Comparison of ENCODE assay signal across 8 mouse cellular contexts in the genomic region with DNA sequence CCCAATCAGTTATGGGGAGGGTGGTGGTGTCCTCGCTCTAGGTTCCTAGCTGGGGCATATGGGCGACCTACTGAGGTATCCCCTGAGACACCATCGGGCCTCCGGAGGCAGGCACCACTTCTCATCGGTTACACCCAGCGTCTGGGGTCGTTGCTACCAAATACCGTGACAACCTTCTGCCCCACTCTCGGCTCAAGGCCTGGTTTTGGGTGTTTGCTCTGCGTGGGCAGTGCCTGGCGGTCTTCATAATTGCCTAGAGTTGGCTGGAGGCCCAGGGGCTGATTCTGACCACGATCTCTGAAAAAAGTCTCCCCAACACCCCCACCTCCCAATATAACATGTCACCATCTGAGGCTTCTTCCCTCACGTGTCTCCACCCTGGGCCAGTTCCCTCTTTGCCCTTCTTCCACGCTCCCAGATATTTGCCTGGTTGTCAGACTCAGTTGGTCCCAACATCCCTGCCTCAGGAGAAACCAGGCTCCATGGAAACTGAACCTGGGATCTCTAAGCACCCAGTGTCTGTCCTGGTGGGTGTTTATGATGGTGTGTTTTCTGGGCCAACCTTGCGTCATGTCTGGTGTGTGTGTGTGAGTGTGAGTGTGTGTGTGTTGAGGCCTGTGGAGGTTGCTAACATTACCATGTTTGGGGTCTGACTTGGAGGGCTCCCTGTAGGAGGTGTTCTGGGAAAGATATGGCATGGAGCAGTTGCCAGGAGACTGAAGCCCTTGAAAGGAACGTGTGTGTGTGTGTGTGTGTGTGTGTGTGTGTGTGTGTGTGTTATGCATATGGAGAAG. TPM values are rescaled to one million over a fixed set of nuclear protein-coding genes. Genes with fewer than 3 reads are reported as not detected.
DNase-seq lines count a peak whose midpoint lies in the region; ATAC-seq lines count a peak whose summit lies in the region.

No protein-coding gene starts in this region.

- H3K27me3 ChIP-seq in forebrain, embryonic 11.5 days (ENCODE audit: control insufficient read depth, insufficient read depth, low read length): no peaks in the 10 kb centered on the region
- no peaks in the 10 kb centered on the region for H3K27me3 ChIP-seq in kidney, embryonic 16.5 days (ENCODE audit: insufficient read depth, low read length)
- H3K27me3 ChIP-seq in midbrain, embryonic 14.5 days (ENCODE audit: control insufficient read depth, insufficient read depth, low read length): no peaks in the 10 kb centered on the region

- H3K4me3 ChIP-seq in forebrain, embryonic 11.5 days (ENCODE audit: low read depth, low read length): peak overlapping the region; percentile 74
- peak overlapping the region; percentile 69 for H3K4me3 ChIP-seq in kidney, embryonic 16.5 days (ENCODE audit: low read length)
- peak overlapping the region; percentile 59 for H3K4me3 ChIP-seq in midbrain, embryonic 14.5 days (replicated peaks; ENCODE audit: low read depth, low read length)

- peak; percentile 76 to 81 for DNase-seq in layer of hippocampus, adult 8-10 months (ENCODE audit: low spot score in 2 of 2)
- no peak for DNase-seq in layer of hippocampus, adult 9-10 months (ENCODE audit: low spot score)
- peak; percentile 66 for DNase-seq in MN1 (ENCODE audit: low spot score)
- no peak for DNase-seq in forebrain, embryonic 11.5 days (ENCODE audit: low spot score)
- no peak for DNase-seq in midbrain, embryonic 14.5 days
- no peak for DNase-seq in gastrocnemius, postnatal 14 days
- DNase-seq in thymus, postnatal 25 days: no peak

- WGBS in forebrain, embryonic 11.5 days: 19% methylated on average over 16 of the region's 16 CpGs
- WGBS in kidney, embryonic 16.5 days: 11% methylated on average over 16 of the region's 16 CpGs
- WGBS in midbrain, embryonic 14.5 days: 8% methylated on average over 16 of the region's 16 CpGs

- peak overlapping the region; percentile 81 for H3K4me2 ChIP-seq in forebrain, embryonic 11.5 days (ENCODE audit: low read depth, low read length, severe bottlenecking)
- peak overlapping the region; percentile 93 for H3K4me2 ChIP-seq in kidney, embryonic 16.5 days (replicated peaks; ENCODE audit: low read depth, low read length)
- H3K4me2 ChIP-seq in midbrain, embryonic 14.5 days (ENCODE audit: low read length): peak overlapping the region; percentile 76

- H3K36me3 ChIP-seq in forebrain, embryonic 11.5 days (ENCODE audit: control insufficient read depth, insufficient read depth, low read length): peaks cover 1% of the 10 kb centered on the region; the same call in 1 of the 2 replicates
- no peaks in the 10 kb centered on the region for H3K36me3 ChIP-seq in kidney, embryonic 16.5 days (ENCODE audit: insufficient read depth, low read length)
- H3K36me3 ChIP-seq in midbrain, embryonic 14.5 days (ENCODE audit: control insufficient read depth, insufficient read depth, low read length): peaks cover 5% of the 10 kb centered on the region; the same call in 1 of the 2 replicates

- H3K9me3 ChIP-seq in forebrain, embryonic 11.5 days (ENCODE audit: control insufficient read depth, low read length): no peaks in the 10 kb centered on the region
- H3K9me3 ChIP-seq in kidney, embryonic 16.5 days (ENCODE audit: low read length): no peaks in the 10 kb centered on the region
- H3K9me3 ChIP-seq in midbrain, embryonic 14.5 days (ENCODE audit: control insufficient read depth, low read length): no peaks in the 10 kb centered on the region

- H3K9ac ChIP-seq in forebrain, embryonic 11.5 days (ENCODE audit: low read length): peak overlapping the region; percentile 78
- H3K9ac ChIP-seq in kidney, embryonic 16.5 days (replicated peaks; ENCODE audit: low read length): peak overlapping the region; percentile 81
- peak overlapping the region; percentile 59 for H3K9ac ChIP-seq in midbrain, embryonic 14.5 days (replicated peaks; ENCODE audit: low read length)

- intact Hi-C loops in gastrocnemius, postnatal 14 days (cut with DNase I; ENCODE audit: low total_unique reads): loop anchor here (10.0 kb wide), 1 partner anchor 198 kb away; no protein-coding TSS in a partner anchor

- ATAC-seq in forebrain, embryonic 11.5 days (replicated peaks; ENCODE audit: low FRiP score): no peak
- peak; percentile 17 for ATAC-seq in kidney, embryonic 16.5 days (ENCODE audit: low FRiP score, low TSS enrichment)
- no peak for ATAC-seq in midbrain, embryonic 14.5 days (ENCODE audit: low FRiP score, low TSS enrichment)

- H3K27ac ChIP-seq in forebrain, embryonic 11.5 days (ENCODE audit: low read depth, low read length): no peak overlapping the region
- peak overlapping the region; percentile 65; the same call in 1 of the 2 replicates for H3K27ac ChIP-seq in kidney, embryonic 16.5 days (ENCODE audit: low read length)
- 0 out of 2 replicates have a peak overlapping the region, but pooled peaks have one; percentile 8 for H3K27ac ChIP-seq in midbrain, embryonic 14.5 days (replicated peaks; ENCODE audit: low read depth, low read length)

- H3K4me1 ChIP-seq in forebrain, embryonic 11.5 days (replicated peaks; ENCODE audit: control insufficient read depth, insufficient read depth, low read length): peaks cover 25% of the 10 kb centered on the region; the same call in 1 of the 2 replicates
- peaks cover 31% of the 10 kb centered on the region for H3K4me1 ChIP-seq in kidney, embryonic 16.5 days (ENCODE audit: insufficient read depth, low read length)
- H3K4me1 ChIP-seq in midbrain, embryonic 14.5 days (ENCODE audit: control insufficient read depth, insufficient read depth, low read length): peaks cover 37% of the 10 kb centered on the region

RNA-seq across cellular contexts. Expression of a gene that starts 15.1 kb away (rescaled TPM):
- total RNA-seq in layer of hippocampus, adult 8-10 months (2022): 100 to 1,000 TPM; 613 to 678 (median 645) TPM
- 1.5 and 2.1 TPM in 2 replicates for polyA plus RNA-seq in forebrain, embryonic 11.5 days (2014; fragmentation: Nextera tagmentation; extraction: Ambion mirVana)
- 1.7 and 2.4 TPM in 2 replicates for polyA plus RNA-seq in kidney, embryonic 16.5 days (2015; fragmentation: Nextera tagmentation; extraction: Ambion mirVana)
- 18.2 and 19.4 TPM in 2 replicates for polyA plus RNA-seq in midbrain, embryonic 14.5 days (2014; fragmentation: Nextera tagmentation; extraction: Ambion mirVana)
- 1,000 to 10,000 TPM in 1 of 2 experiments, 100 to 1,000 TPM in 1; 826 to 1,026 TPM for total RNA-seq in gastrocnemius, postnatal 14 days (2021)

RNA-seq across cellular contexts. Expression of a gene that starts 16.2 kb away (rescaled TPM):
- 10 to 100 TPM; 66.5 to 88.7 (median 77.5) TPM for total RNA-seq in layer of hippocampus, adult 8-10 months (2022)
- polyA plus RNA-seq in forebrain, embryonic 11.5 days (2014; fragmentation: Nextera tagmentation; extraction: Ambion mirVana): 0.68 and 0.89 TPM in 2 replicates
- not detected in 2 replicates for polyA plus RNA-seq in kidney, embryonic 16.5 days (2015; fragmentation: Nextera tagmentation; extraction: Ambion mirVana)
- 3.0 and 3.9 TPM in 2 replicates for polyA plus RNA-seq in midbrain, embryonic 14.5 days (2014; fragmentation: Nextera tagmentation; extraction: Ambion mirVana)
- total RNA-seq in gastrocnemius, postnatal 14 days (2021): not detected

RNA-seq across cellular contexts. Expression of a gene that starts 28.0 kb away (rescaled TPM):
- total RNA-seq in layer of hippocampus, adult 8-10 months (2022): 100 to 1,000 TPM in 2 of 4 experiments, 10 to 100 TPM in 2; 92.2 to 116 (median 100.0) TPM
- polyA plus RNA-seq in forebrain, embryonic 11.5 days (2014; fragmentation: Nextera tagmentation; extraction: Ambion mirVana): 0.69 and 0.73 TPM in 2 replicates
- polyA plus RNA-seq in kidney, embryonic 16.5 days (2015; fragmentation: Nextera tagmentation; extraction: Ambion mirVana): 1.2 and 1.6 TPM in 2 replicates
- 1.5 TPM in 2 replicates for polyA plus RNA-seq in midbrain, embryonic 14.5 days (2014; fragmentation: Nextera tagmentation; extraction: Ambion mirVana)
- total RNA-seq in gastrocnemius, postnatal 14 days (2021): under 1 TPM; 0.29 to 0.96 TPM

RNA-seq across cellular contexts. Expression of a gene that starts 51.5 kb away (rescaled TPM):
- 100 to 1,000 TPM; 226 to 260 (median 236) TPM for total RNA-seq in layer of hippocampus, adult 8-10 months (2022)
- polyA plus RNA-seq in forebrain, embryonic 11.5 days (2014; fragmentation: Nextera tagmentation; extraction: Ambion mirVana): 104 and 122 TPM in 2 replicates
- polyA plus RNA-seq in kidney, embryonic 16.5 days (2015; fragmentation: Nextera tagmentation; extraction: Ambion mirVana): 60.2 and 69.7 TPM in 2 replicates
- polyA plus RNA-seq in midbrain, embryonic 14.5 days (2014; fragmentation: Nextera tagmentation; extraction: Ambion mirVana): 55.6 and 61.0 TPM in 2 replicates
- total RNA-seq in gastrocnemius, postnatal 14 days (2021): 10 to 100 TPM; 11.1 to 12.5 TPM

RNA-seq across cellular contexts. Expression of a gene that starts 54.8 kb away (rescaled TPM):
- not detected for total RNA-seq in layer of hippocampus, adult 8-10 months (2022)
- 0.08 TPM in 1 of 2 replicates, not detected in the other for polyA plus RNA-seq in forebrain, embryonic 11.5 days (2014; fragmentation: Nextera tagmentation; extraction: Ambion mirVana)
- polyA plus RNA-seq in kidney, embryonic 16.5 days (2015; fragmentation: Nextera tagmentation; extraction: Ambion mirVana): 0.05 TPM in 1 of 2 replicates, not detected in the other
- polyA plus RNA-seq in midbrain, embryonic 14.5 days (2014; fragmentation: Nextera tagmentation; extraction: Ambion mirVana): not detected in 2 replicates
- under 1 TPM; 0.66 to 0.96 TPM for total RNA-seq in gastrocnemius, postnatal 14 days (2021)

Comparison
In these comparisons a context has a peak if more than half of its experiments do, and no peak if none do; other contexts are left out.
1. DNase-seq: peak in layer of hippocampus, adult 8-10 months (2 of 2) and MN1 (single experiment); none in layer of hippocampus, adult 9-10 months (single experiment), forebrain, embryonic 11.5 days (single experiment), midbrain, embryonic 14.5 days (single experiment), gastrocnemius, postnatal 14 days (single experiment) and thymus, postnatal 25 days (single experiment).
2. Peak in every context shown above with its lines, with median percentiles within 50 percentile points of each other: H3K4me2 ChIP-seq, H3K4me3 ChIP-seq and H3K9ac ChIP-seq.